Mouse (Mus musculus) thymus, adult 2 months (tissue): Measurements from ENCODE around the gene Oprd1.

Experiments
- CTCF ChIP-seq: fragments of 200-500 bp; IDR thresholded peaks from 2 replicates; pipeline ENCODE4 v1.5.1; 2012; ENCODE audit warnings: mild to moderate bottlenecking, control low read depth, low read length, moderate library complexity, borderline replicate concordance; ENCODE audit not compliant: control insufficient read depth, poor library complexity, insufficient read depth; ENCODE audit errors: extremely low read depth
- POLR2A ChIP-seq: fragments of 200-500 bp; IDR thresholded peaks from 2 replicates; pipeline ENCODE4 v1.6.1; 2012; ENCODE audit warnings: mild to moderate bottlenecking, low read length, control low read depth, moderate library complexity; ENCODE audit not compliant: control insufficient read depth, poor library complexity, insufficient read depth; ENCODE audit errors: extremely low read depth

GRCm38 (mm10) chr4:132127091-132127490 is 17.2 kb downstream of the Oprd1 start:
- TF ChIP-seq CTCF (no peak), POLR2A (no peak)
